Mouse (Mus musculus) kidney, postnatal 0 days (tissue): ENCODE results near the gene Spsb3. TPM values are rescaled to one million over a fixed set of nuclear protein-coding genes. Genes with fewer than 3 reads are reported as not detected.

Experiments used
- ATAC-seq: fragments of 200-750 bp; cut with Nextera tagmentation; replicated peaks from 2 replicates; pipeline ENCODE4 v1.8.0; 2017; ENCODE audit warnings: low read depth, moderate number of reproducible peaks, moderate TSS enrichment, moderate library complexity; ENCODE audit not compliant: low FRiP score
- DNase-seq: peaks from one replicate; pipeline ENCODE4 v3.0.0-alpha.2; 2016; ENCODE audit warnings: low spot score
- H3K27ac ChIP-seq: fragments of 300-500 bp; sonication (generic); 2 replicates; pipeline ENCODE4 v1.5.1; 2014; ENCODE audit warnings: mild to moderate bottlenecking
- H3K27me3 ChIP-seq: fragments of 300-500 bp; sonication (generic); 2 replicates; pipeline ENCODE4 v1.6.1; 2014; ENCODE audit warnings: low read length, mixed read lengths; ENCODE audit not compliant: insufficient read depth
- H3K36me3 ChIP-seq: fragments of 300-500 bp; sonication (generic); 2 replicates; pipeline ENCODE4 v1.6.1; 2014; ENCODE audit warnings: low read length, mixed read lengths; ENCODE audit not compliant: insufficient read depth
- H3K4me1 ChIP-seq: fragments of 300-500 bp; sonication (generic); replicated peaks from 2 replicates; pipeline ENCODE4 v1.6.1; 2014; ENCODE audit warnings: antibody characterized with exemption, low read length, mixed read lengths; ENCODE audit not compliant: insufficient read depth
- H3K4me2 ChIP-seq: fragments of 300-500 bp; sonication (generic); 2 replicates; pipeline ENCODE4 v1.6.1; 2014; ENCODE audit warnings: mild to moderate bottlenecking, low read length, moderate library complexity, mixed read lengths
- H3K4me3 ChIP-seq: fragments of 300-500 bp; sonication (generic); replicated peaks from 2 replicates; pipeline ENCODE4 v1.5.1; 2014; ENCODE audit warnings: low read depth, low read length
- H3K9ac ChIP-seq: fragments of 300-500 bp; sonication (generic); 2 replicates; pipeline ENCODE4 v1.6.1; 2014; ENCODE audit warnings: low read depth, low read length
- H3K9me3 ChIP-seq: fragments of 300-500 bp; sonication (generic); replicated peaks from 2 replicates; pipeline ENCODE4 v1.6.1; 2016; ENCODE audit warnings: low read length, inconsistent platforms, mixed read lengths
- CTCF ChIP-seq: IDR thresholded peaks from 2 replicates; pipeline ENCODE4 v1.5.1; 2016; ENCODE audit warnings: antibody characterized with exemption, low read depth, mild to moderate bottlenecking, moderate library complexity
- WGBS: fragments of 180-500 bp; shearing (Covaris S2); extraction: QIAGEN DNeasy Blood & Tissue Kit; methylation state at CpG from one replicate; pipeline ENCODE4 v1.1.7; 2014; 5-methylcytosine and 5-hydroxymethylcytosine counted together
- polyA plus RNA-seq: library from polyadenylated mRNA; unstranded; fragments of >200 nt; fragmentation: Nextera tagmentation; extraction: Ambion mirVana; gene quantifications from 2 replicates; pipeline ENCODE4 v1.2.1, GENCODE M21; 2015

Gene Spsb3
- polyA plus RNA-seq, 1 experiment from 2014 or later = 53.4 TPM

DNA sequence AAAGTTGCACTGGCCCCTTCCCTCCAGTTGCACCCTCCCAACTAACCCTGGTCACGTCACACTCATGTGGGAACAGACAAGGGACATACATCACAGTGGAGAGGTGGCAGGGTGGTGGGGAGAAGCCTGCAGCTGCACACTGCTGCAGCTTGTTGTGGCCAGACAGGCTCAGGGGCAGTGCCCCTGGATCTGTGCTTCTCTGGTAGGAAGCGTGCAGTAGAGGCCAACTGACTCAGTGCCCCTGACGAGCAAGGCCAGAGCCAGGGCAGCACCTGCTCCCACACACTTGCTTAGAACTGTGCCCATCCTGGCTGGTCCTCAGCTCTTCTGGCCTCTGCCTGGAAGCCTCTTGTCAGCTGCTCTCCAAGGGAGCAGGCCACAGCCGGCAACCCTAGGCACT is 11.2 kb downstream of the Spsb3 start:
- no peak for DNase-seq
- Histone ChIP-seq H3K27ac (no peak overlapping the region), H3K4me1 (peaks cover 6% of the 10 kb centered on the region; the same call in 1 of the 2 replicates), H3K27me3 (no peaks in the 10 kb centered on the region), H3K9ac (0 out of 2 replicates have a peak overlapping the region, but pooled peaks have one; percentile 9), H3K4me2 (peak overlapping the region; percentile 95; the same call in 1 of the 2 replicates), H3K36me3 (peaks cover 50% of the 10 kb centered on the region), H3K4me3 (no peak overlapping the region), H3K9me3 (no peaks in the 10 kb centered on the region)
- ATAC-seq = no peak
- 73% methylated on average over 4 of the region's 4 CpGs for WGBS
- no peak for TF ChIP-seq CTCF

DNA sequence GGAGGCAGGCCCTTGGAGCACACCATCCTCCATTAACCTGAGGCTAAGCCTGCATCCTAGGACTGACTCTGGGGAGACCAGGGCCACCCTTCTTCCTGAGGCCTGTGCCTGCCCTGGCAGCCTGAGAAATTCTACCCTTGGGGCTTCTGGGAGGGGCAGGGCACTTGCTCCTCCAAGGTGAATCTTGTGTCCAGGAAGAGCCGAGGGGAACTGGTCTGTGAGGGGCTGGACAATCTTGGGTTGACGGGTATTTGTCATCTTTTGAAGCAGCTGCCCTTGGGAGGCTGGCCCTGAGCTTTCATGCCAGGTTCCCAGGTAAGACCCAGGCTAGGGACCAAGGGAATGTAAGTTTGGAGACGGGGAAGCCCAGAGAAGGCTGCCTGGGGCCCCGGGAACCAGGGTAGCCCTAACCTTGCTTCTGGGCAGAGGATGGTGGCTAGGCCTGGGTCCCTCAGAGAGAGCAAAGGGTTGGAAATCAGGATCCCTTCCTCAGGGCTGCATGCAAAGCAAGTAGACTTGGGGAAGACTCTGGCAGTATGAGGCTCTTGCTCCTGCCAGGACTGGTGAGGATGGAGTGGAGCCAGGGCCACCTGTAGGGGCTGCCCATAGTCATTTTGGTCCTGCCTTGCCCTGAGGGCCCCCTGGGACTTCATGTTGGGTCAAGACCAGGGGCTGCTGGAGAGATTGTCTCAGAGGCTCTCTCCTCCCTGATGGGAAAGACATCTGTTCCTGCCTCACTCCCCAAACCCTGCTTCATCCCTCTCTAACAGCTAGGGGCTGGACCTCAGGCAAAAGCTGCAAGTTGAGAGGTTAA is 11.8 kb downstream of the Spsb3 start:
- no peak overlapping the region for H3K4me2 ChIP-seq

DNA sequence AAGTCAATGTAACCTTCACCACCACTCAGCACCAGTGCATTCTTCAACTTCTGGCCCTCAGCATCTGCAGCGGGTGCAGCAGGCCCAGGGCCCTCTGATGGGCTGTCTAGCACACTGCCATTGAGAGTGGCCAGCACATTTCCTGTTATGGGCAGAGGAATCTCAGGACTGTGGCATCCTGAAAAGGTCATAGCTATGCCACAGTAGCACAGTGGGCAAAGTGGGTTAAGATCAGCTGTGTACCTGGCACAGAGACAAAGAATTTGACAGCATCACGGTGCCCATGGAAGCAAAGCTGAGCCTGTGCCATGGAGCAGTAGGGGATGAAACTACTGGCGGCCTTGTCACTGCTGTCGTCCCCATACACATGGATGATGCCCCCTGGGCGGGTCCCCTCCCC is 12.7 kb downstream of the Spsb3 start:
- no peak for TF ChIP-seq CTCF
- no peak for ATAC-seq
- Histone ChIP-seq H3K4me2 (no peak overlapping the region), H3K9me3 (no peaks in the 10 kb centered on the region), H3K27me3 (no peaks in the 10 kb centered on the region), H3K9ac (no peak overlapping the region), H3K27ac (no peak overlapping the region), H3K4me3 (no peak overlapping the region), H3K4me1 (peaks cover 2% of the 10 kb centered on the region; the same call in 1 of the 2 replicates), H3K36me3 (peaks cover 57% of the 10 kb centered on the region)
- DNase-seq = no peak
- WGBS = 79% methylated on average over 5 of the region's 5 CpGs

More for the DNA sequence above, 11.8 kb downstream of the Spsb3 start:
- no peak overlapping the region for H3K4me3 ChIP-seq
- peaks cover 50% of the 10 kb centered on the region for H3K36me3 ChIP-seq
- no peak for DNase-seq
- H3K27ac ChIP-seq = no peak overlapping the region
- no peak for TF ChIP-seq CTCF
- ATAC-seq = no peak
- no peaks in the 10 kb centered on the region for H3K9me3 ChIP-seq
- H3K4me1 ChIP-seq = peaks cover 6% of the 10 kb centered on the region; the same call in 1 of the 2 replicates
- H3K9ac ChIP-seq = 0 out of 2 replicates have a peak overlapping the region, but pooled peaks have one; percentile 9
- 80% methylated on average over 4 of the region's 4 CpGs for WGBS
- H3K27me3 ChIP-seq = no peaks in the 10 kb centered on the region

DNA sequence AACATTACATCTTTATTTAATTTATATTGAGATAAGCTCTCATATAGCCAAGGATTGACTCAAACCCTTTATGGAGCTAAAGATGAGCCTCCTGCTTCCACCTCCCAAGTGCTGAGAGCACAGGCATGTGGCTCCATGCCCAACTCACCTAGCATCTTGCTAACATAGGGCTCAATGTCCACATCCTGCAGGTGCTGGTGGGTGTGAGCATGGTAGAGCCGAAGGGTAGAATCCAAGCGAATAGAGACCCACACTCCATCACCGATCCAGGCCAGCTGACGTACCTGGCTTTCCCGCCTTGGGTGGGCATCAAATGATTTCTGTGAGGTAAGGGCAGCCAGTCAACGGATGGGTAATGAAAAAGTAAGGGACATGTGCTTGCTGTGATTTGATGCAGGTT is 13.6 kb downstream of the Spsb3 start:
- DNase-seq (no peak), ATAC-seq (no peak)
- no peaks in the 10 kb centered on the region for H3K9me3 ChIP-seq
- H3K9ac ChIP-seq = no peak overlapping the region
- H3K4me2 ChIP-seq = no peak overlapping the region
- 94% methylated on average over 6 of the region's 6 CpGs for WGBS
- H3K4me1 ChIP-seq = no peaks in the 10 kb centered on the region; the same call in 1 of the 2 replicates
- H3K4me3 ChIP-seq = no peak overlapping the region
- peaks cover 66% of the 10 kb centered on the region for H3K36me3 ChIP-seq
- no peak overlapping the region for H3K27ac ChIP-seq
- no peaks in the 10 kb centered on the region for H3K27me3 ChIP-seq
- no peak for TF ChIP-seq CTCF

DNA sequence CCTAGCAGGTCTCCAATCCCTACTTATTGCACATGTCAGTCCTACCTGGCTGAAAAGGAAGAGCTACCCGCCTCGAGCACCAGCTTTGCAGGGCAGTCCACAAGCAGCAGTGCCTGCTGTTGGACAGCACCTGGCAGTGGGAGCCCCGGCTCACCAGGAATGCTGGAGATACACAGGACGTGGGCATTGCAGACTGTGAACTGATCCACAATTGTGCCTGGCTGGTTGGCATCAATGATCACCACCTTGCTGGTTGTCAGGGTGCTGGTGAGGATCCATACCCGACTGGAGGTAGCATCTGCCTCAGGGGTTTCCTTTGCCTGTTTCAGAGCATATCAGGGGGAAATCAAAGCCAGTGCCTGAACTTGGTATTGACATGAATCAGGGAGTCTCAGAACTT is 15.7 kb downstream of the Spsb3 start:
- no peak overlapping the region for H3K27ac ChIP-seq
- no peak overlapping the region for H3K4me2 ChIP-seq
- no peak for ATAC-seq
- H3K36me3 ChIP-seq = peaks cover 86% of the 10 kb centered on the region
- WGBS = 92% methylated on average over 5 of the region's 5 CpGs
- H3K27me3 ChIP-seq = no peaks in the 10 kb centered on the region
- no peak overlapping the region for H3K4me3 ChIP-seq
- no peak for TF ChIP-seq CTCF
- H3K9ac ChIP-seq = no peak overlapping the region
- no peaks in the 10 kb centered on the region; the same call in 1 of the 2 replicates for H3K4me1 ChIP-seq
- H3K9me3 ChIP-seq = no peaks in the 10 kb centered on the region
- no peak for DNase-seq

DNA sequence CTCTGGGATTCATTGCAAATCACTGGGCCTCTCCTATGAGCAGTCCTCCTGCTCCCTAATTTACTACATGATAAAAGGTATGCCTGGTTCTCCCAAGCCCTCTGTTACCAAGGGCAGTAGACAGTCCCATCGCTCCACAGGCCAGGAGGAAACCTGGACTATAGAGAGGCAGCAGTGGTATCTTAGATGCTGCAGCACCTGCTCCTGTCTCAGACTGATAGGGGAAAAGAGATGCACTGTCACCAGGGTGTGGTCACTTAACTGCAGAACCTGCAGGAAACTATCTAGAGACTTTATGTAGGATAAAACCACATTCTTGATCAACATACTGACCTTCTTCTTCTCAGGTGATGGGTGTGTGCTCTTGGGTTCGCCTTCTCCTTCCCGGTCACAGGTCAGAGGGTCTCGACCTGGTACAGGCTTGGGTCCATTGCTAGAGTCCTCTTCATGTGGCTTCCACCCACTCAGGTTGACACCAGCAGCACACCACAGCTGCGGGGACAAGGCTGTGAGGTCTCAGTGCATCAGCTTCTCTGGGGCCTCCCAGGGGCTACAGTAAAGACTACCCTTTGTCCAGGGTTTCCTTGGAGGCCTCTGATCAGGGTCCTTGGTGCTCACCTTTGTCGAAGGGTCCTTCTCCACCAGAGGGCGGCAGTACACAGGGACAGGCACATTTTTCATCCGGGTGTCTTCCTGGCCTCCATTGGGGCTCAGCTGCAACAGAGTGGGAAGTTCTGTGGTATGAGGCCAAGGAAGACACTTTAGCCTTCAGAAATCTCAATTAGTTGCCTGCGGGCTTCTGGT is 16.4 kb downstream of the Spsb3 start:
- DNase-seq (peak; percentile 21), ATAC-seq (no peak)
- Histone ChIP-seq H3K9ac (no peak overlapping the region), H3K4me1 (no peaks in the 10 kb centered on the region; the same call in 1 of the 2 replicates), H3K4me2 (no peak overlapping the region), H3K36me3 (peaks cover 91% of the 10 kb centered on the region), H3K27me3 (no peaks in the 10 kb centered on the region), H3K4me3 (no peak overlapping the region), H3K27ac (no peak overlapping the region), H3K9me3 (no peaks in the 10 kb centered on the region)
- peak; percentile 64 for TF ChIP-seq CTCF
- 65% methylated on average over 9 of the region's 9 CpGs for WGBS
